ENCODE assay signal across 19 mouse cellular contexts in the genomic region with DNA sequence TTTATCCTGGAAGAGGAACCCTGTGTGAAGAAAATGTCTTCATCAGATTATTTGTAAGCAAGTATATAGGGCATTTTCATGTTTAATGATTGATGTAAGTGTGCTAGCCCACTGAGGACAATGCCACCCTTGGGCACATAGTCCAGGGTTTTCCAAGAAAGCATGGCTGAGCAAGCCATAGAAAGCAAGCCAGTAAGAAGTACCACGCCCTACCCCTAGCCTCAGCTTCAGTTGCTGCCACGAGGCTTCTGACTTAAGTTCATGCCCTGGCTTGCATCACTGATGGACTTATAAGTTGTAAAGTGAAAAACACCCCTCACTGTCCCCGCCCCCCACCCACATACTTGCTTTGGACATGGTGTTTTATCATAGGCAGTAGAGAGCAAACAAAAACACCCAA.
A peak's percentile ranks its signal among the peaks of the same experiment; 100 is the strongest.
DNase-seq lines count a peak whose midpoint lies in the region; ATAC-seq lines count a peak whose summit lies in the region.
"Had no signal": no experiment of that assay in that cellular context is flagged by ENCODE, and none has a peak within 500 bp of the region (broad histone marks: within the 10 kb centered on the region; RNA-seq: fewer than 3 reads in every experiment).

No protein-coding gene starts in this region.

- 69% methylated on average over 3 of the region's 3 CpGs for WGBS in heart, embryonic 12.5 days
- 75% methylated on average over 3 of the region's 3 CpGs for WGBS in midbrain, embryonic 11.5 days
- WGBS in midbrain, embryonic 13.5 days: 78% methylated on average over 3 of the region's 3 CpGs

- H3K4me3 ChIP-seq in heart, embryonic 12.5 days: no peak overlapping the region
- H3K4me3 ChIP-seq in midbrain, embryonic 11.5 days (ENCODE audit: low read depth, low read length): no peak overlapping the region
- H3K4me3 ChIP-seq in midbrain, embryonic 13.5 days (replicated peaks): no peak overlapping the region

- ATAC-seq in heart, embryonic 12.5 days (ENCODE audit: insufficient number of reproducible peaks, low FRiP score): no peak
- no peak for ATAC-seq in midbrain, embryonic 11.5 days (ENCODE audit: low FRiP score)
- ATAC-seq in midbrain, embryonic 13.5 days: no peak
- ATAC-seq: activated CD4-positive, CD25-positive, alpha-beta regulatory T cell, adult 4 months; CD4-positive, CD25-positive, alpha-beta regulatory T cell, adult 4 months; Patski had no signal

- H3K27ac ChIP-seq in heart, embryonic 12.5 days (ENCODE audit: poor library complexity, severe bottlenecking): no peak overlapping the region
- no peak overlapping the region for H3K27ac ChIP-seq in midbrain, embryonic 11.5 days (ENCODE audit: low read depth, low read length)
- no peak overlapping the region for H3K27ac ChIP-seq in midbrain, embryonic 13.5 days

- H3K4me1 ChIP-seq in heart, embryonic 12.5 days (replicated peaks): peaks cover 8% of the 10 kb centered on the region; the same call in 1 of the 2 replicates
- H3K4me1 ChIP-seq in midbrain, embryonic 11.5 days (ENCODE audit: control insufficient read depth, insufficient read depth, low read length): no peaks in the 10 kb centered on the region
- H3K4me1 ChIP-seq in midbrain, embryonic 13.5 days (replicated peaks): peaks cover 5% of the 10 kb centered on the region; the same call in 1 of the 2 replicates

- DNase-seq in heart, adult 11 months: peak; percentile 70
- peak; percentile 56 for DNase-seq in midbrain, embryonic 11.5 days (ENCODE audit: low spot score, missing footprints)
- DNase-seq: adrenal gland, adult 2 months; adrenal gland, adult 8-10 months; adrenal gland, postnatal 10 days; adrenal gland, postnatal 14 days; adrenal gland, postnatal 25 days; adrenal gland, postnatal 36 days; B cell, adult 2 months; cerebellum, adult 11 months; cerebellum, adult 11-12 months; cerebellum, adult 18-20 months had no signal

- H3K9ac ChIP-seq in heart, embryonic 12.5 days: no peak overlapping the region
- H3K9ac ChIP-seq in midbrain, embryonic 11.5 days (ENCODE audit: low read length): no peak overlapping the region
- H3K9ac ChIP-seq in midbrain, embryonic 13.5 days (replicated peaks): no peak overlapping the region

- H3K4me2 ChIP-seq in heart, embryonic 12.5 days: no peak overlapping the region
- H3K4me2 ChIP-seq in midbrain, embryonic 11.5 days: no peak overlapping the region
- H3K4me2 ChIP-seq in midbrain, embryonic 13.5 days (replicated peaks): no peak overlapping the region

- H3K9me3 ChIP-seq in heart, embryonic 12.5 days (replicated peaks): 0 out of 2 replicates have a peak, but pooled peaks cover 3% of the 10 kb centered on the region
- H3K9me3 ChIP-seq in midbrain, embryonic 11.5 days (ENCODE audit: control insufficient read depth, low read length): no peaks in the 10 kb centered on the region
- no peaks in the 10 kb centered on the region for H3K9me3 ChIP-seq in midbrain, embryonic 13.5 days

- no peaks in the 10 kb centered on the region for H3K27me3 ChIP-seq in heart, embryonic 12.5 days (replicated peaks)
- no peaks in the 10 kb centered on the region for H3K27me3 ChIP-seq in midbrain, embryonic 11.5 days (ENCODE audit: control insufficient read depth, insufficient read depth, low read length)
- no peaks in the 10 kb centered on the region for H3K27me3 ChIP-seq in midbrain, embryonic 13.5 days
- H3K27me3 ChIP-seq: CH12.LX, Patski had no signal

- no peaks in the 10 kb centered on the region for H3K36me3 ChIP-seq in heart, embryonic 12.5 days
- no peaks in the 10 kb centered on the region for H3K36me3 ChIP-seq in midbrain, embryonic 11.5 days (ENCODE audit: control insufficient read depth, insufficient read depth, low read length)
- no peaks in the 10 kb centered on the region for H3K36me3 ChIP-seq in midbrain, embryonic 13.5 days
- H3K36me3 ChIP-seq: G1E had no signal
